Mouse (Mus musculus) cortical plate, adult 2 months (tissue): Measurements from ENCODE around the gene Sh2b3. TPM values are rescaled to one million over a fixed set of nuclear protein-coding genes. Genes with fewer than 3 reads are reported as not detected.

Source experiments
- H3K27ac ChIP-seq: fragments of 200-500 bp; 2 replicates; pipeline ENCODE4 v1.5.1; 2012; ENCODE audit warnings: low read length, control low read depth, inconsistent platforms; ENCODE audit not compliant: insufficient read depth
- H3K4me1 ChIP-seq: fragments of 200-500 bp; 2 replicates; pipeline ENCODE4 v1.6.1; 2011; ENCODE audit warnings: low read length; ENCODE audit not compliant: control insufficient read depth, insufficient read depth
- H3K4me3 ChIP-seq: fragments of 200-500 bp; 2 replicates; pipeline ENCODE4 v1.5.1; 2011; ENCODE audit warnings: mild to moderate bottlenecking, low read length, control low read depth; ENCODE audit not compliant: insufficient read depth
- CTCF ChIP-seq: fragments of 200-500 bp; IDR thresholded peaks from 2 replicates; pipeline ENCODE4 v1.5.1; 2011; ENCODE audit warnings: mild to moderate bottlenecking, control low read depth, low read length; ENCODE audit not compliant: insufficient read depth; ENCODE audit errors: extremely low read depth
- POLR2A ChIP-seq: fragments of 200-500 bp; IDR thresholded peaks from 2 replicates; pipeline ENCODE4 v1.6.1; 2011; ENCODE audit warnings: mild to moderate bottlenecking, low read length, control low read depth; ENCODE audit not compliant: insufficient read depth; ENCODE audit errors: extremely low read depth
- polyA plus RNA-seq: library from polyadenylated mRNA; depleted of rRNA; stranded (reverse); fragments of >200 nt; gene quantifications from 2 replicates; pipeline ENCODE4 v1.2.3, GENCODE M21; 2012; rRNA removed

The Sh2b3 gene
- polyA plus RNA-seq, 1 experiment = 19.6 TPM

DNA sequence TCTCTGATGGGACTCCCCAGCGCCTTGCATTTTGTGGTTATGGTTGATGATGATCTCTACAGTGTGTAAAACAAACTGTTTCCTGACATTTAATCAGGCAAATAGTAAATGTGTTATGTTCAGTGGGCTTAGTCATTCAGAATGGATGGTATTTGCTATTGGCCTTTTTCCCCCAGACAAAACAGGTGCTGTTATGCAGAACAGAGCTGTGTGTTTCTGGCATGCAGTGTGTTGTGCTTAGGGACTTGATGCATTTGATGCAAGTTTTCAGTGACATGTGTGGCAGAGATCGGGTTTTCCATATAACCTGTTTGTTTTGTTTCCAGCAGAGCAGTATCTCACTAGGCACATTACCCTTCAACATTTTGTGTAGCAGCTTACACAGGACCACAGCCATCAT is 69.9 kb downstream of the Sh2b3 start:
- Histone ChIP-seq H3K27ac (no peak overlapping the region), H3K4me3 (no peak overlapping the region), H3K4me1 (peaks cover 7% of the 10 kb centered on the region)
- TF ChIP-seq POLR2A (no peak), CTCF (no peak)

DNA sequence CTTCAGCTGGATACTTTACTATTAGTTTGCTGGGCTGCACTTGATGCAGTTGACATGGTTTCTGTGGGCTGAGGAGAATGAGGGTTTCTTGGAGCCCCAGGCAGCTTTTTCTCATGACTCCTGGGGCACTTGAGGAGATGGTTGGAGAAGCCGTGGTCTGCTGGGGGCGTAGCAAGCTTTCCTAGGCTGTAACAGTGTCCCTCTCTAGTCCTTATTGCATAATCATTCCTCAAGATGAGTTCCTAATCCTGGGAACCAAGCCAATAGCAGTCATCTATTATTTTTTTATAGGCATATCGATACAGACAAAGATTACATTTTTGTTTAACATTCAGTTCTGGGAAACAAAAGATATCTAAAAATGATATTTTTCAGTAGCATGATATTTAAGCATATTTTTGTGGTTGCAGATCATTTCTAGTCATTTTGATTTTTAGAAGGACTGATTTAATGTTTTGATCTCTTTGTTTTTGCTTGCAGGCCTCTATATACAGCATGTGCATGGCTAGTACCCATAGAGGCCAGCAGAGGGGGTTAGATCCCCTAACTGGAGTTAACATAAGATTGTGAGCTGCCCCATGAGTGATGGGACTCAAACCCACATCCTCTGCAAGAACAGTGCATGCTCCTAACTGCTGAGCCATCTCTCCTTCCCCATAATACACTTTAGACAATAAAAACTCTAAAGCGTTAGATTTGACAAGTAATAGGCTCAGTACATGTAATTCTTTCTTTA is 71.2 kb downstream of the Sh2b3 start:
- Histone ChIP-seq H3K4me3 (no peak overlapping the region), H3K27ac (no peak overlapping the region), H3K4me1 (peaks cover 9% of the 10 kb centered on the region)
- TF ChIP-seq CTCF (0 out of 2 replicates have a peak, but pooled peaks have one; percentile 1), POLR2A (no peak)

Other genes with a start within 250 kb of the Sh2b3 start
- 198 TPM in 2 replicates for gene Aldh2, start 243.8 kb downstream of the Sh2b3 start, polyA plus RNA-seq
- gene Acad12, start 218.7 kb downstream of the Sh2b3 start, polyA plus RNA-seq = 4.5 and 5.1 TPM in 2 replicates
- gene Acad10, start 177.1 kb downstream of the Sh2b3 start, polyA plus RNA-seq = 4.6 and 5.0 TPM in 2 replicates
- 51.8 and 57.5 TPM in 2 replicates for gene Brap, start 177.1 kb downstream of the Sh2b3 start, polyA plus RNA-seq
- gene Atxn2, start 126.3 kb downstream of the Sh2b3 start, polyA plus RNA-seq = 136 and 139 TPM in 2 replicates
- 12.9 and 13.2 TPM in 2 replicates for gene Pheta1, start 11.3 kb upstream of the Sh2b3 start, polyA plus RNA-seq
- 104 and 109 TPM in 2 replicates for gene Cux2, start 212.5 kb upstream of the Sh2b3 start, polyA plus RNA-seq